Mouse (Mus musculus) ES-Bruce4 (cell line): Measurements from ENCODE around the gene Pou1f1.

Experiments
- CTCF ChIP-seq: IDR thresholded peaks from one replicate; pipeline ENCODE4 v1.8.1; 2011; ENCODE audit warnings: low read depth, low read length
- EP300 ChIP-seq: IDR thresholded peaks from 2 replicates; pipeline ENCODE4 v1.6.1; 2011; ENCODE audit warnings: low read depth, low read length; ENCODE audit not compliant: insufficient read depth
- POLR2A ChIP-seq: IDR thresholded peaks from one replicate; pipeline ENCODE4 v1.8.1; 2011; ENCODE audit warnings: low read length; ENCODE audit not compliant: insufficient read depth

- no peak for TF ChIP-seq EP300
- no peak for TF ChIP-seq CTCF
- TF ChIP-seq POLR2A = no peak
Observed at GRCm38 (mm10) chr16:65564306-65564705, 44.0 kb downstream of the Pou1f1 start.
